Mouse (Mus musculus) limb, embryonic 10.5 days (tissue): Measurements from ENCODE around the gene Gpc1. TPM values are rescaled to one million over a fixed set of nuclear protein-coding genes. Genes with fewer than 3 reads are reported as not detected.

Source experiments
- DNase-seq: peaks from one replicate; pipeline ENCODE4 v3.0.0-alpha.2; 2017; ENCODE audit warnings: low spot score
- H3K27ac ChIP-seq: fragments of 300-500 bp; sonication (generic); 2 replicates; pipeline ENCODE4 v1.5.1; 2016; ENCODE audit warnings: mild to moderate bottlenecking
- H3K27me3 ChIP-seq: fragments of 300-500 bp; sonication (generic); 2 replicates; pipeline ENCODE4 v1.6.1; 2016; ENCODE audit warnings: low read depth, mild to moderate bottlenecking; ENCODE audit not compliant: poor library complexity, severe bottlenecking
- H3K36me3 ChIP-seq: fragments of 300-500 bp; sonication (generic); 2 replicates; pipeline ENCODE4 v1.6.1; 2016; ENCODE audit warnings: mild to moderate bottlenecking, moderate library complexity
- H3K4me1 ChIP-seq: fragments of 300-500 bp; sonication (generic); 2 replicates; pipeline ENCODE4 v1.6.1; 2016
- H3K4me3 ChIP-seq: fragments of 300-500 bp; sonication (generic); 2 replicates; pipeline ENCODE4 v1.5.1; 2016; ENCODE audit warnings: mild to moderate bottlenecking, moderate library complexity
- H3K9me3 ChIP-seq: fragments of 300-500 bp; sonication (generic); replicated peaks from 2 replicates; pipeline ENCODE4 v1.6.1; 2016; ENCODE audit warnings: mild to moderate bottlenecking
- WGBS: fragments of 180-500 bp; shearing (Covaris S2); methylation state at CpG from one replicate; pipeline ENCODE4 v1.1.7; 2016; 5-methylcytosine and 5-hydroxymethylcytosine counted together
- polyA plus RNA-seq: library from polyadenylated mRNA; unstranded; fragments of >200 nt; fragmentation: Nextera tagmentation; extraction: Ambion mirVana; gene quantifications from 2 replicates; pipeline ENCODE4 v1.2.1, GENCODE M21; 2016

Gpc1 gene
- polyA plus RNA-seq, 1 experiment from 2014 or later = 87.4 TPM

- H3K9me3 ChIP-seq = no peaks in the 10 kb centered on the region
- H3K36me3 ChIP-seq = no peaks in the 10 kb centered on the region
- H3K27ac ChIP-seq = no peak overlapping the region
- 80% methylated on average over 2 of the region's 2 CpGs for WGBS
- H3K4me3 ChIP-seq = no peak overlapping the region
- no peak for DNase-seq
- H3K4me1 ChIP-seq = no peaks in the 10 kb centered on the region
- no peaks in the 10 kb centered on the region for H3K27me3 ChIP-seq
These were observed 25.6 kb upstream of the Gpc1 start for GRCm38 (mm10) chr1:92805836-92806235.

GRCm38 (mm10) chr1:92806720-92807119 lies 24.7 kb upstream of the Gpc1 start:
- no peak for DNase-seq
- Histone ChIP-seq H3K27me3 (no peaks in the 10 kb centered on the region), H3K9me3 (no peaks in the 10 kb centered on the region), H3K4me1 (no peaks in the 10 kb centered on the region), H3K4me3 (no peak overlapping the region), H3K36me3 (no peaks in the 10 kb centered on the region), H3K27ac (no peak overlapping the region)
- WGBS = 88% methylated on average over 3 of the region's 3 CpGs

GRCm38 (mm10) chr1:92809621-92810020 lies 21.8 kb upstream of the Gpc1 start:
- Histone ChIP-seq H3K27me3 (no peaks in the 10 kb centered on the region), H3K4me1 (peaks cover 4% of the 10 kb centered on the region; the same call in 1 of the 2 replicates), H3K36me3 (no peaks in the 10 kb centered on the region), H3K27ac (no peak overlapping the region), H3K9me3 (no peaks in the 10 kb centered on the region), H3K4me3 (no peak overlapping the region)
- no peak for DNase-seq
- 83% methylated on average over 4 of the region's 4 CpGs for WGBS

GRCm38 (mm10) chr1:92814319-92814718 lies 17.1 kb upstream of the Gpc1 start:
- Histone ChIP-seq H3K36me3 (no peaks in the 10 kb centered on the region), H3K4me1 (peaks cover 17% of the 10 kb centered on the region), H3K27ac (peak overlapping the region; percentile 42; the same call in 1 of the 2 replicates), H3K27me3 (no peaks in the 10 kb centered on the region), H3K4me3 (no peak overlapping the region), H3K9me3 (no peaks in the 10 kb centered on the region)
- no peak for DNase-seq
- WGBS = 38% methylated on average over 5 of the region's 5 CpGs

GRCm38 (mm10) chr1:92815100-92815499 lies 16.3 kb upstream of the Gpc1 start:
- no peak for DNase-seq
- H3K27me3 ChIP-seq = no peaks in the 10 kb centered on the region
- peaks cover 17% of the 10 kb centered on the region for H3K4me1 ChIP-seq
- H3K9me3 ChIP-seq = no peaks in the 10 kb centered on the region
- WGBS = 74% methylated on average over 9 of the region's 9 CpGs
- H3K36me3 ChIP-seq = no peaks in the 10 kb centered on the region
- H3K27ac ChIP-seq = no peak overlapping the region
- no peak overlapping the region for H3K4me3 ChIP-seq

GRCm38 (mm10) chr1:92815756-92816294 lies 15.6 kb upstream of the Gpc1 start:
- no peaks in the 10 kb centered on the region for H3K36me3 ChIP-seq
- no peak for DNase-seq
- H3K27ac ChIP-seq = peak overlapping the region; percentile 40; the same call in 1 of the 2 replicates
- H3K4me3 ChIP-seq = no peak overlapping the region
- peaks cover 17% of the 10 kb centered on the region for H3K4me1 ChIP-seq
- H3K9me3 ChIP-seq = no peaks in the 10 kb centered on the region
- 78% methylated on average over 5 of the region's 5 CpGs for WGBS
- H3K27me3 ChIP-seq = no peaks in the 10 kb centered on the region

GRCm38 (mm10) chr1:92830626-92831187 lies 738 bp upstream of the Gpc1 start:
- Histone ChIP-seq H3K27ac (peak overlapping the region; percentile 97), H3K4me1 (peaks cover 53% of the 10 kb centered on the region), H3K27me3 (peaks cover 10% of the 10 kb centered on the region), H3K36me3 (peaks cover 15% of the 10 kb centered on the region), H3K9me3 (no peaks in the 10 kb centered on the region), H3K4me3 (peak overlapping the region; percentile 87)
- DNase-seq = no peak
- WGBS = 8% methylated on average over 13 of the region's 13 CpGs

- H3K36me3 ChIP-seq = peaks cover 29% of the 10 kb centered on the region
- peak; percentile 85 for DNase-seq
- H3K27me3 ChIP-seq = peaks cover 10% of the 10 kb centered on the region
- peak overlapping the region; percentile 97 for H3K27ac ChIP-seq
- under 1% methylated on average over 62 of the region's 62 CpGs for WGBS
- H3K4me1 ChIP-seq = peaks cover 46% of the 10 kb centered on the region
- peak overlapping the region; percentile 87 for H3K4me3 ChIP-seq
- no peaks in the 10 kb centered on the region for H3K9me3 ChIP-seq
These were observed 866 bp downstream of the Gpc1 start for GRCm38 (mm10) chr1:92832011-92833010.

- H3K27me3 ChIP-seq = peaks cover 10% of the 10 kb centered on the region
- H3K9me3 ChIP-seq = no peaks in the 10 kb centered on the region
- peaks cover 47% of the 10 kb centered on the region for H3K36me3 ChIP-seq
- WGBS = 67% methylated on average over 7 of the region's 7 CpGs
- H3K4me3 ChIP-seq = peak overlapping the region; percentile 87
- peak; percentile 89 for DNase-seq
- H3K4me1 ChIP-seq = peaks cover 37% of the 10 kb centered on the region
- no peak overlapping the region for H3K27ac ChIP-seq
These were observed 2.7 kb downstream of the Gpc1 start for GRCm38 (mm10) chr1:92833987-92834706.

GRCm38 (mm10) chr1:92837931-92838833 lies 6.7 kb downstream of the Gpc1 start:
- no peaks in the 10 kb centered on the region for H3K9me3 ChIP-seq
- H3K27me3 ChIP-seq = no peaks in the 10 kb centered on the region
- 86% methylated on average over 14 of the region's 14 CpGs for WGBS
- H3K4me1 ChIP-seq = peaks cover 20% of the 10 kb centered on the region
- H3K27ac ChIP-seq = no peak overlapping the region
- DNase-seq = no peak
- peaks cover 75% of the 10 kb centered on the region for H3K36me3 ChIP-seq
- no peak overlapping the region for H3K4me3 ChIP-seq

- Histone ChIP-seq H3K4me3 (no peak overlapping the region), H3K36me3 (peaks cover 85% of the 10 kb centered on the region), H3K27me3 (no peaks in the 10 kb centered on the region), H3K27ac (no peak overlapping the region), H3K9me3 (no peaks in the 10 kb centered on the region), H3K4me1 (peaks cover 16% of the 10 kb centered on the region)
- WGBS = 80% methylated on average over 7 of the region's 7 CpGs
- DNase-seq = no peak
These were observed 7.8 kb downstream of the Gpc1 start for GRCm38 (mm10) chr1:92839211-92839610.
